Mouse (Mus musculus) midbrain, postnatal 0 days (tissue): ENCODE data around the gene Mrpl53. TPM values are rescaled to one million over a fixed set of nuclear protein-coding genes. Genes with fewer than 3 reads are reported as not detected.

Experiments used
- ATAC-seq: fragments of 200-750 bp; cut with Nextera tagmentation; 2 replicates; pipeline ENCODE4 v1.8.0; 2017; ENCODE audit warnings: moderate number of reproducible peaks, mild to moderate bottlenecking, moderate TSS enrichment, moderate library complexity; ENCODE audit not compliant: low FRiP score
- DNase-seq: peaks from one replicate; pipeline ENCODE4 v3.0.0-alpha.2; 2015; ENCODE audit warnings: low spot score
- H3K27ac ChIP-seq: fragments of 300-500 bp; sonication (generic); 2 replicates; pipeline ENCODE4 v1.5.1; 2014; ENCODE audit warnings: low read depth, mild to moderate bottlenecking, low read length, mixed read lengths
- H3K27me3 ChIP-seq: fragments of 300-500 bp; sonication (generic); 2 replicates; pipeline ENCODE4 v1.6.1; 2014; ENCODE audit warnings: low read length, control low read depth, mixed read lengths; ENCODE audit not compliant: insufficient read depth
- H3K36me3 ChIP-seq: fragments of 300-500 bp; sonication (generic); 2 replicates; pipeline ENCODE4 v1.6.1; 2014; ENCODE audit warnings: low read length, control low read depth, mixed read lengths; ENCODE audit not compliant: insufficient read depth
- H3K4me1 ChIP-seq: fragments of 300-500 bp; sonication (generic); 2 replicates; pipeline ENCODE4 v1.6.1; 2014; ENCODE audit warnings: mild to moderate bottlenecking, control low read depth, antibody characterized with exemption, low read length, mixed read lengths; ENCODE audit not compliant: insufficient read depth
- H3K4me2 ChIP-seq: fragments of 300-500 bp; sonication (generic); 2 replicates; pipeline ENCODE4 v1.6.1; 2014; ENCODE audit warnings: low read depth, mild to moderate bottlenecking, low read length, mixed read lengths; ENCODE audit not compliant: poor library complexity, severe bottlenecking
- H3K4me3 ChIP-seq: fragments of 300-500 bp; sonication (generic); 2 replicates; pipeline ENCODE4 v1.5.1; 2014; ENCODE audit warnings: low read depth, mild to moderate bottlenecking, low read length, moderate library complexity
- H3K9ac ChIP-seq: fragments of 300-500 bp; sonication (generic); replicated peaks from 2 replicates; pipeline ENCODE4 v1.6.1; 2014; ENCODE audit warnings: mild to moderate bottlenecking, low read length, moderate library complexity, mixed read lengths; ENCODE audit not compliant: poor library complexity, severe bottlenecking
- H3K9me3 ChIP-seq: fragments of 300-500 bp; sonication (generic); 2 replicates; pipeline ENCODE4 v1.6.1; 2016; ENCODE audit warnings: low read length, control low read depth
- CTCF ChIP-seq: IDR thresholded peaks from 2 replicates; pipeline ENCODE4 v1.5.1; 2016; ENCODE audit warnings: antibody characterized with exemption, mild to moderate bottlenecking
- WGBS: fragments of 180-500 bp; shearing (Covaris S2); extraction: QIAGEN DNeasy Blood & Tissue Kit; methylation state at CpG from one replicate; pipeline ENCODE4 v1.1.7; 2014; 5-methylcytosine and 5-hydroxymethylcytosine counted together
- polyA plus RNA-seq: library from polyadenylated mRNA; unstranded; fragments of >200 nt; fragmentation: Nextera tagmentation; extraction: Ambion mirVana; gene quantifications from 2 replicates; pipeline ENCODE4 v1.2.1, GENCODE M21; 2015
- total RNA-seq: library from RNA; depleted of rRNA; stranded (reverse); fragments of >200 nt; gene quantifications from 2 replicates; pipeline ENCODE4 v1.2.3, GENCODE M21; 2014; rRNA removed

Mrpl53 gene
- total RNA-seq (46.4 and 57.2 TPM in 2 replicates), polyA plus RNA-seq (115 and 118 TPM in 2 replicates)

DNA sequence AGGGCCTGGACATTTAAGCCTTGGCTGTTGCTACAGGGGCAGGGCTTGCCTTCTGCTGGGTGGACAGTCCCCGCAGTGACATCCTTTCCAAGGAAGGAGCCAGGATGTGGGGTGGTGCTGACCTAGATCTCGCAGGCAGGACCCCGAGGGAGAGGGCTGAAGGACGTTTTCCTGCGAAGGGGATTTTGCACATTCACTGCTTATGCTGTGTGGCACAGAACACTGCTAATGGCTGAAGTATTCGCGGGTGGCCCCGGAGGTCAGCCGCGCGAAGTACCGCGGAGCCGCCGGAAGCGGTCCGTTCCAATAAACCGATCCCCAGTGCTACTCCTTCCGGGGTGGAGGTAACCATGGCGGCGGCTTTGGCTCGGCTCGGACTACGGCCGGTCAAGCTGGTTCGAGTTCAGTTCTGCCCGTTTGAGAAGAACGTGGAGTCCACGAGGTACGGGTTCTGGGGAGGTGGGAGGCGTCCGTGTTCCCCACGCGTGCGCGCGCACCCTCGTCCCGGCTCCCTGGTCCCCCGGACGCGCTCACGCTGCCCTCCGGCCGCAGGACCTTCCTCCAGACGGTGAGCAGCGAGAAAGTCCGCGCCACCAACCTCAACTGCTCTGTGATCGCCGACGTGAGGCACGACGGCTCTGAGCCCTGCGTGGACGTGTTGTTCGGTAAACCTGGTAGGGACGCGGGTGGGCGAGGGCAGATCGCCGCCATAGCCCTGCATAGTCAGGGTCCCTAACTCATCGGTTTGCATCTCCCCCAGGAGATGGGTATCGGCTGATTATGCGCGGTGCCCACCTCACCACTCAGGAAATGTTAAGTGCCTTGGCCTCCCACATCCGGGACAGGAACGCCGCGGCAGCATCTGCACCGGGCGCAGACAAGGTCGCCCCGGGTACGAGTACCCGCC, at the start of gene Mrpl53:
Gene Mrpl53 (plus strand): TSS at position 279 of the 907 bp plus-strand sequence.
- H3K4me3 ChIP-seq: peak within 1 kb of the TSS; percentile 81
- WGBS: 1% methylated on average over 76 of the region's 76 CpGs
- ATAC-seq: peak; percentile 90
- H3K36me3 ChIP-seq: peaks cover 17% of the 10 kb centered on the region; the same call in 1 of the 2 replicates
- H3K9ac ChIP-seq: peak within 1 kb of the TSS; percentile 81
- H3K27me3 ChIP-seq: no peaks in the 10 kb centered on the region
- H3K9me3 ChIP-seq: no peaks in the 10 kb centered on the region
- TF ChIP-seq CTCF: no peak
- peak; percentile 87 for DNase-seq
- peak within 1 kb of the TSS; percentile 89 for H3K27ac ChIP-seq
- peak within 1 kb of the TSS; percentile 88 for H3K4me2 ChIP-seq
- peaks cover 10% of the 10 kb centered on the region; the same call in 1 of the 2 replicates for H3K4me1 ChIP-seq

- Histone ChIP-seq H3K9ac (no peak overlapping the region), H3K27me3 (peaks cover 78% of the 10 kb centered on the region), H3K27ac (no peak overlapping the region), H3K4me1 (peaks cover 3% of the 10 kb centered on the region; the same call in 1 of the 2 replicates), H3K36me3 (no peaks in the 10 kb centered on the region), H3K4me2 (no peak overlapping the region), H3K4me3 (no peak overlapping the region), H3K9me3 (no peaks in the 10 kb centered on the region)
- DNase-seq: no peak
- no peak for ATAC-seq
- WGBS: 43% methylated on average over 8 of the region's 8 CpGs
- TF ChIP-seq CTCF: no peak
Measured at GRCm38 (mm10) chr6:83065995-83066394, 42.8 kb upstream of the Mrpl53 start.

- DNase-seq (no peak), ATAC-seq (no peak)
- Histone ChIP-seq H3K36me3 (no peaks in the 10 kb centered on the region), H3K4me1 (peaks cover 3% of the 10 kb centered on the region; the same call in 1 of the 2 replicates), H3K27ac (no peak overlapping the region), H3K27me3 (peaks cover 78% of the 10 kb centered on the region), H3K4me2 (no peak overlapping the region), H3K9ac (no peak overlapping the region), H3K4me3 (no peak overlapping the region), H3K9me3 (no peaks in the 10 kb centered on the region)
- 22% methylated on average over 6 of the region's 6 CpGs for WGBS
- TF ChIP-seq CTCF: no peak
Measured at GRCm38 (mm10) chr6:83066441-83066840, 42.4 kb upstream of the Mrpl53 start.

- no peak overlapping the region; the same call in 1 of the 2 replicates for H3K4me3 ChIP-seq
- H3K4me2 ChIP-seq: no peak overlapping the region
- WGBS: 5% methylated on average over 8 of the region's 8 CpGs
- H3K9me3 ChIP-seq: no peaks in the 10 kb centered on the region
- no peak for TF ChIP-seq CTCF
- no peak overlapping the region for H3K9ac ChIP-seq
- DNase-seq (no peak), ATAC-seq (no peak)
- no peak overlapping the region for H3K27ac ChIP-seq
- peaks cover 86% of the 10 kb centered on the region for H3K27me3 ChIP-seq
- H3K4me1 ChIP-seq: peaks cover 3% of the 10 kb centered on the region; the same call in 1 of the 2 replicates
- no peaks in the 10 kb centered on the region for H3K36me3 ChIP-seq
Measured at GRCm38 (mm10) chr6:83068221-83068620, 40.6 kb upstream of the Mrpl53 start.

DNA sequence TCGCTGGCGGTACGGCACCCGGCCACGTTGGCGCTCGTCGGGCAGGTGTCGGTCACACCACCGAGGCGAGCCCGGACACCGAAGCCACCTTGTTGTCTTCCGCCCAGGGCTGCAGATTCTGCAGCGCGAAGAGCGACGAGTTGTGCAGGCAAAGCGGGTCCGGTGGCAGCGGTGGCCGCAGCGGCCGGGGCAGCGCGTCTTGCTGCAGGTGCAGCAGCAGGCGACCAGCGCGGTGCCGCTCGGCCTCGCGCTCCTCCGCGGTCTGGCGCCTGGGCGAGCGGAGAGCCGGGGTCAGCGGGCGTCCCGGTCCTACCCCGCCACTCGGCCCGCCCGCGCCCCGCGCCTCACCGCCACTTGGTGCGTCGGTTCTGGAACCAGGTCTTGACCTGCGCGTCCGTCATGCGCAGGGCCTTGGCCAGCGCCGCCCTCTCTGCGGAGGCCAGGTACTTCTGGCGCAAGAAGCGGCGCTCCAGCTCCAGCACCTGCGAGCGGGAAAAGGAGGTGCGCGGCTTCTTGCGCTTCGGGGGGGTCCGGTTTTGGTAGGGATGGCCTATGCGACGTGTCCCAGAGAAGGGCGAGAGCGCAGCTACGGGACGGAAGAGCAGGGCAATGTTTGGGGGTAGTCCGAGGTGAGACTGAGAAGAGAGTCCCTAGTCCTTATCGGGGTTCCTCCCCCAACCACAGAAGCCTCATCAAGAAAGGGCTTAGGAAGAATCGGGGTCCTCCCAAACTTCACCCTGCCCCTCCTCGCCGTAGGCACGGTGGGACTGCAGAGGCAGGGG, 39.9 kb upstream of the Mrpl53 start:
- ATAC-seq (no peak), DNase-seq (no peak)
- H3K36me3 ChIP-seq: no peaks in the 10 kb centered on the region
- peaks cover 87% of the 10 kb centered on the region for H3K27me3 ChIP-seq
- peaks cover 3% of the 10 kb centered on the region; the same call in 1 of the 2 replicates for H3K4me1 ChIP-seq
- TF ChIP-seq CTCF: no peak
- H3K9me3 ChIP-seq: no peaks in the 10 kb centered on the region
- 1% methylated on average over 69 of the region's 81 CpGs for WGBS
- peak overlapping the region; percentile 12; the same call in 1 of the 2 replicates for H3K4me3 ChIP-seq
- H3K9ac ChIP-seq: no peak overlapping the region
- H3K27ac ChIP-seq: no peak overlapping the region
- peak overlapping the region; percentile 16 for H3K4me2 ChIP-seq
